Mouse (Mus musculus): ENCODE results near the gene Npffr2. TPM values are rescaled to one million over a fixed set of nuclear protein-coding genes. Genes with fewer than 3 reads are reported as not detected.
"Not testable (repeated sequence)": the region's sequence is repeated elsewhere in the genome, so short reads cannot be mapped to it uniquely, and the experiment has no call there.

Gene Npffr2
- total RNA-seq (2021): not detected
- long read RNA-seq, experiment 1: 0 reads
- long read RNA-seq, experiment 2: 0 reads

- no peak for DNase-seq
- intact Hi-C loops (cut with DNase I): no loop called here
Observed at GRCm38 (mm10) chr5:89526878-89527578, at the start of gene Npffr2. Gene Npffr2, plus strand, starts transcription at chr5:89527429.

GRCm38 (mm10) chr5:89492560-89492959, 34.7 kb upstream of the Npffr2 start:
- intact Hi-C loops (cut with DNase I): no loop called here
- DNase-seq: no peak

GRCm38 (mm10) chr5:89500182-89500581, 27.0 kb upstream of the Npffr2 start:
- DNase-seq: no peak
- intact Hi-C loops (cut with DNase I): no loop called here

- intact Hi-C loops (cut with DNase I): no loop called here
Observed at GRCm38 (mm10) chr5:89518641-89519040, 8.6 kb upstream of the Npffr2 start.

GRCm38 (mm10) chr5:89526181-89526778, 949 bp upstream of the Npffr2 start:
- intact Hi-C loops (cut with DNase I): no loop called here
- no peak for DNase-seq

More at GRCm38 (mm10) chr5:89518641-89519040, 8.6 kb upstream of the Npffr2 start:
- DNase-seq: no peak

GRCm38 (mm10) chr5:89528951-89529350, 1.7 kb downstream of the Npffr2 start:
- intact Hi-C loops (cut with DNase I): no loop called here
- no peak for DNase-seq

- intact Hi-C loops (cut with DNase I): no loop called here
- DNase-seq: no peak
Observed at GRCm38 (mm10) chr5:89529391-89529790, 2.2 kb downstream of the Npffr2 start.

GRCm38 (mm10) chr5:89536018-89536417, 8.8 kb downstream of the Npffr2 start:
- DNase-seq: no peak
- intact Hi-C loops (cut with DNase I): no loop called here

GRCm38 (mm10) chr5:89542472-89542871, 15.2 kb downstream of the Npffr2 start:
- intact Hi-C loops (cut with DNase I): no loop called here
- DNase-seq: no peak

- peak in 1 of 2 experiments; percentile 8 for DNase-seq
- intact Hi-C loops (cut with DNase I): no loop called here
Observed at GRCm38 (mm10) chr5:89543476-89543875, 16.2 kb downstream of the Npffr2 start.

- intact Hi-C loops (cut with DNase I); DNase-seq: not testable (repeated sequence)
Observed at GRCm38 (mm10) chr5:89559118-89559517, 31.9 kb downstream of the Npffr2 start.

- intact Hi-C loops (cut with DNase I): no loop called here
- DNase-seq: no peak
Observed at GRCm38 (mm10) chr5:89561381-89561780, 34.2 kb downstream of the Npffr2 start.

GRCm38 (mm10) chr5:89578678-89579077, 51.4 kb downstream of the Npffr2 start:
- DNase-seq: no peak
- intact Hi-C loops (cut with DNase I): no loop called here

- DNase-seq: no peak
- intact Hi-C loops (cut with DNase I): no loop called here
Observed at GRCm38 (mm10) chr5:89579181-89579580, 52.0 kb downstream of the Npffr2 start.

GRCm38 (mm10) chr5:89581143-89581542, 53.9 kb downstream of the Npffr2 start:
- no peak for DNase-seq
- intact Hi-C loops (cut with DNase I): no loop called here

GRCm38 (mm10) chr5:89581742-89582366, 54.6 kb downstream of the Npffr2 start:
- DNase-seq: no peak
- intact Hi-C loops (cut with DNase I): no loop called here

GRCm38 (mm10) chr5:89585021-89585420, 57.8 kb downstream of the Npffr2 start:
- intact Hi-C loops (cut with DNase I): no loop called here
- no peak for DNase-seq

- DNase-seq: no peak
- intact Hi-C loops (cut with DNase I): no loop called here
Observed at GRCm38 (mm10) chr5:89592301-89592700, 65.1 kb downstream of the Npffr2 start.

- intact Hi-C loops (cut with DNase I): no loop called here
- no peak for DNase-seq
Observed at GRCm38 (mm10) chr5:89611322-89612015, 84.2 kb downstream of the Npffr2 start.

- intact Hi-C loops (cut with DNase I): no loop called here
- DNase-seq: no peak
Observed at GRCm38 (mm10) chr5:89612262-89612661, 85.0 kb downstream of the Npffr2 start.

GRCm38 (mm10) chr5:89631599-89631998, 104.4 kb downstream of the Npffr2 start:
- DNase-seq: no peak
- intact Hi-C loops (cut with DNase I): no loop called here
